Mouse (Mus musculus): ENCODE data around the gene Pip4k2c.

Pip4k2c gene

DNA sequence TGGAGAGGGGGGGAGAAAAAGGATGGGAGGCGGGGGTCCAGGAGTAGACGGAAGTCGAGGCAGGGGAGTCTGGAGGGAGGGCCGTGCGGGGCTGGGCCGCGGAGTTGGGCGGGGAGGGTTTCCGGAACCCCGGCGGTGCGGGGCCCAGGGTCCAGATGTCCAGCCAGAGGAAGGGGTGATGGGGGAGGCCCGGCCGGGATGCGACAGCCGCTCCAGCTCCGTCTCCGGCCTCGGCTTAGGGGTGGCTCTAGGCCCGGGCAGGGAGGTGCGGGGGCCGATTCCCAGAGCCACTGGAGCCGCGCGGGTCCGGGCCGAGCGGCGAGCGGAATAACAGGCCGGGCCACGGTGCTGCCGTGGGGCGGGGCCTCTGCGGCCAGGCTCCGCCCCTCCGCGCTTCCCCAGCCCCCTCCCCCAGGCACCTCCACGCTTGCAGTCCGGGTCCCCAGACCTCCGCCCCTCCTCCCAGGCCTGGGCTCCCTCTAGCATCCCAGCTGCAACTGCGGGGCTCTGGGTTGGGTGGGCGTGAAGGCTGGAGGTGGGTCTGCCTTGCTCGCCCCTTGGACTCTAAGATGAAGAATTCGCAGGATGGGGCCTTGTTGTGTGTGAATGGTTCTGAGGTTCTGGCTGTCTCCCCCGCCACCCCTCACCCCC lies 22.8 kb downstream of the Pip4k2c start:
- no peak for DNase-seq (ENCODE audit: low spot score)

- DNase-seq (ENCODE audit: low spot score), result no peak
Measured at GRCm38 (mm10) chr10:127188079-127188453, 23.3 kb downstream of the Pip4k2c start.

GRCm38 (mm10) chr10:127187371-127188078 lies 23.9 kb downstream of the Pip4k2c start:
- no peak for DNase-seq (ENCODE audit: low spot score)

GRCm38 (mm10) chr10:127186451-127186850 lies 24.9 kb downstream of the Pip4k2c start:
- DNase-seq (ENCODE audit: low spot score), result no peak

GRCm38 (mm10) chr10:127185506-127185905 lies 25.9 kb downstream of the Pip4k2c start:
- no peak for DNase-seq (ENCODE audit: low spot score)

DNA sequence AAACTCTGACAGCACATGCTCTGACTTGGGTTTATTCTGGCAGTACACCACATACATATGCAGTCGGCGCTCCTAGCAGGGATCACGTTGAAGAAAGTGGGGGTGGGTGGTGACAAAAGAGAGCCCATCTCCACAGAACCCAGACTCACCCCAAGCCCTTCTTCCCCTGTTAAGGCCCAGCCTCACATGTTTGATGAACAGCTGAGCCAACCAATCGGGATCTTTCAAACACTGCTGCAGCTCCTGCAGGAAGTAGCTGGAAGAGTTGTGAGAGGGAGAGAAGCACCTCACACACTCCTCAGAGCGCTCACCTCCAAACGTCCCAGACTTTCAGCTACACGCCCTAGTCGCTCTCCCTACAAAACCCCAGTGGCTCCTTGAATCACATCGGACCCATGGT lies 26.3 kb downstream of the Pip4k2c start:
- no peak for DNase-seq (ENCODE audit: low spot score)

DNA sequence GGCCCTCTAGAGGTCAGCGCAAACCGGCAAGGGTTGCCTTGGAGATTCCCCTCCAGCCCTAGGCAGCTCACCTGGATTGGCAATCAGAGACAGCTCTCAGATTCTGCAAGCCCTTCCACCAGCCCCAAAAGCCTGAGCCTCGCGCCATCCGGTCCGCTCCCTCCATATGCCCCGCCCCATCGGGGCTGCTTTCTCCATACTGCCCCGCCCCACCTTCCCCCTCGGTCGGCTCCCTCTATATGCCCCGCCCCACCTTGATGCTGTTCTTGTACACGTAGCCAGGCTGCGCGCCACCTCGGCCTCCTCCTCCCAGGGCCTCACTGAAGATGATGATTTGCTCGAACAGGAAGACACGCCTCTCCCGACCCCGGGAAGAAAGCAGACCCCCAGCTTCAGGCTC lies 27.6 kb downstream of the Pip4k2c start:
- DNase-seq (ENCODE audit: low spot score), result no peak

DNA sequence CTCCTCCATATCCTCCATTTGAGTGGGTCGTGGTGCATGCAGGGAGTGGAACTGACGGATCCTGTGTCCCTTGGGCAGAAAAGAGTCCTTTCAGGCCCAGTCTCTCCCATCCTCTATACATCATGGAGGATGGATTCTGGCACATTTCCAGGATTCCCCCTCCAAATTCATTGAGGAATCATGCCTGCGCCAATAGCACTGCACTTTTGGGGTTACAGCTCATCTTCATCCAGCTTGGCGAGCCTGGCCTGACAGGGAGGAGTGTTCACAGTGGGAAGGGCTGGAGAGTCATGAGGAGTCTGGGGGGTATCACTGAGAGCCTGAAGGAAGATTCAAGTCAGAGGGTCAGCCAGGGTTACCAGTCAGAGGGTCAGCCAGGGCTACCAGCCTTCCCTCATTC lies 28.8 kb downstream of the Pip4k2c start:
- no peak for DNase-seq (ENCODE audit: low spot score)

- no peak for DNase-seq (ENCODE audit: low spot score)
Measured at GRCm38 (mm10) chr10:127181566-127181965, 29.8 kb downstream of the Pip4k2c start.

- no peak for DNase-seq (ENCODE audit: low spot score)
Measured at GRCm38 (mm10) chr10:127180695-127181047, 30.7 kb downstream of the Pip4k2c start.

DNA sequence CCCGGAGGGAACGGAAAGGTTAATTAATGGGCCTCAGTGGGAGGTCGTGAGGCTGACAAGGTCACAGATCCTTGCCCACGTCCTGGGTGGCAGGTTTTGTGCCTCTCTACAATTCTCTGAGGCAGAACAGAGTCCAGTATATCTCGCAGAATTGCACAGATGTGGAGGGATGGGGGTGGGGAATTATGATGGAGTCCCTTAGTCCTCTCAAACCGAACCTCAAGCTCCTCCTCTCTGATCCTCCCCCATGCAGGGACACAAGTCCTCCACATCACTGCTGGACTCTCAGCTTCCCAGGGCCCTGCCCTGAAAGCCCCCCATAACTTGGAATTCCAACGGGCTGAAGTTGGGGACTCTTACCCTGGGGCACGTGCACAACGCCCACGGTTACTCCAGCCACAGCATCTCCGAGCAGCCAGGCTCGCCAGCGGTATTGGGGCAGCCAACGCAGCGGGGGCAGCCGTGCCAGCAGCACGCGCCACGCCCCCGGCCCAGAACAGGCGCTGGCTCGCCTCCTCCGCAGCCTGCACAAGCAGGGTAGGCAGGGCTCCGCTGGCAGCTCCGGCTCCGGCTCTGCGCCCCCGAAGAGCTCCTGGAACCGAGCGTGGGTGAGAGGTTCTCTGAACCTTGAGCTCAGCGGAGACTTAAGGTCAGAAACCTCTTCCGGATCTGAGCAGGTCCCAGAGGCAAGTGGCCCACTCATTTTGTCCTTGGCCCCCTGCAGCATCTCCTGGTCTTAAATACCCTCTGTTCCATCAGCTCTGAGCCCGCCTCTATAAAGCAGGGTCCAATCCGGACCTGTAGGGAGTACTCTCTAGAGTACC lies 31.3 kb downstream of the Pip4k2c start, which contains the start of gene Slc26a10:
Gene Slc26a10 (minus strand): TSS at position 775 of the 824 bp plus-strand sequence.
- no peak for DNase-seq (ENCODE audit: low spot score)

DNA sequence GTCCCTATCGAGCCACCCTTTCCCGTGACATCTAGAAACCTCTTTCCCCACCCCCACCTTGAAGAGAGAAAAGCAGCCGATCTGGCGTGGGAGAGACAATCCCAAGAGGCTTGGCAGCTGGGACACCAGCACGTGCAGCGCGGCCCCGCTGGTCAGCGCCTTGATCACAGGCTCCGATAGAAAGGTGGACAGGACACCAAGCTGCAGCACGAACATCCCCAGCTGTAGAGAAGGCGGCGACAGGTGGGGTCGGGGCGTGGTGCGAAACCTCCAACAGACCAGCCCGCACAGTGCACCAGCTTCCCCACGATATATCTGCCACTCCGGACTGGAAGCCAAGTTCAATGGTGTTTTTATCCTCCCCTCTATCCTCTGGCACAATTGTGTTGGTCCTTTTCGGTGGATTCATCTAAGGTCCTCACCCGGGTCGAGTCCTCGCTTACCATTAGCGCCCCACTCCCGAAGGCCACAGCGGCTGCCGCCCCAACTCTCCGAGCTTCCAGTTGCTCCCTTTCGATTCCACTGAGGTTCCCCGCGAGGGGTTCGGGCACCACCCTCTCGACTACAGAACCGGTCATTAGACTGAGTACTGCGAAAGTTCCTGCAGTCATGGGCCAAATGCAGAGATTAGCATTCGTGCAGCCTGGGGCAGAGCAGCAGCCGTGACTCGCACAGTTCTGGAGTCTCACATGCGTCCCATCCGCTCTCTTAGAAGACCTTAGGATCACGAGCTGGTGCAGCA lies 32.9 kb downstream of the Pip4k2c start:
- no peak for DNase-seq (ENCODE audit: low spot score)

DNA sequence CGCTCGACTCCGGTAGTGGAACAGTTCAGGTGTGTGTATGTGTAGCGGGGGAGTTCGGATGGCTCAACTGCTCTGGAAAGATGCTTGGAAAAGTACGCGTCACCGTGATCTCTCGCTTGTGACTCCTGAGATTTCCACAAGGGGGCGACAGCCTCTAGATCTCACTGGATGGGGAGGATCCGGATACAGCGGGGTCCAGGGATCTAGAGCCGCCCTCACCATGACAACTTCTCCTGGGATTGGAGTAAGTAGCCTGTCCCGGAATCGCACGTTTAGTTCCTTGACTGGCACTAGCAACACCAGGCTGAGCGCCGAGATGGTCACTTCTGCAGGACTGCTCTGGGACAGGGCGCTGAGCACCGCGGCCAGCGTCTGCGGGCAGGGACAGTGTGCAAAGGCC lies 33.7 kb downstream of the Pip4k2c start:
- DNase-seq (ENCODE audit: low spot score), result no peak

DNA sequence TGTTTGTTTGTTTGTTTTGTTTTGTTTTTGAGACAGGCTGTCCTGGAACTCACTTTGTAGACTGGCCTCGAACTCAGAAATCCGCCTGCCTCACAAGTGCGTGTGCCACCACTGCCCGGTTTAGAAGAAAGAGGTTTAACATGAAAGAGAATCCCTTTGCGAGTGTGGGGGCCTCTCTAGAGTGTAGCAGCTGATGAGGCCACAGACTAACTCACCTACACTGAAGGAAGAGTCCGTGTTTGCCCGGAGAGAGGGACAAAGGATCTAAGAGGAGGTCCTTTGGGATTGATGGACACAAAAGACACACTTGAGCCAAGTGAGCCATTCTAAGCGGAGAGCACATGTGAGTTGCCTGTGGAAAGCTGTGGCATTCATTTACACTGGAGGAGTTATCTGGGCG lies 34.1 kb downstream of the Pip4k2c start:
- no peak for DNase-seq (ENCODE audit: low spot score)

- no peak for DNase-seq (ENCODE audit: low spot score)
Measured at GRCm38 (mm10) chr10:127176756-127177155, 34.6 kb downstream of the Pip4k2c start.

DNA sequence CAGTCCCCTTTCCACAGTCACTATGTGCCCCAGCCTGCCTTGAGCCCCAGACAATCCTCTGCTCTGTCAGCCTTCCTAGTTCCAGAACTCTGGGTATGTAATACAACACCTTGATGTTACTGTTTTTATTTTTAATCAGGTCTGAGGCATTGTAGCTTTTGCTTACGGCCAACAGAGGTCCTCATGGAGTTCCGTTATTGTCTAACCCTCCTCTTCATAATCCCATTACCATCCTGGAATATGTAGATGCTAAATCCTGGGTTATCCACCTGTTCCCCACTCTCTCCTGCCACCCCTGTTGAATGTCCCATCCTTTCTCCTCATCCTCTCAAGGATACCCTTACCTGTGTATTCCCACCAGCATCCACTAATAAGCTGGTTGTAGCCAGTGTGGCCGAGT lies 35.2 kb downstream of the Pip4k2c start:
- no peak for DNase-seq (ENCODE audit: low spot score)

GRCm38 (mm10) chr10:127174170-127174569 lies 37.2 kb downstream of the Pip4k2c start:
- no peak for DNase-seq (ENCODE audit: low spot score)

- DNase-seq (ENCODE audit: low spot score), result no peak
Measured at GRCm38 (mm10) chr10:127173148-127174065, 38.0 kb downstream of the Pip4k2c start.

- no peak for DNase-seq (ENCODE audit: low spot score)
Measured at GRCm38 (mm10) chr10:127171631-127172200, 39.7 kb downstream of the Pip4k2c start.

GRCm38 (mm10) chr10:127170837-127171272 lies 40.5 kb downstream of the Pip4k2c start:
- DNase-seq (ENCODE audit: low spot score), result no peak

GRCm38 (mm10) chr10:127170002-127170401 lies 41.4 kb downstream of the Pip4k2c start:
- no peak for DNase-seq (ENCODE audit: low spot score)
